Mouse (Mus musculus) gastrocnemius, postnatal 36 days (tissue): ENCODE measurements around the gene Bptf. TPM values are rescaled to one million over a fixed set of nuclear protein-coding genes. Genes with fewer than 3 reads are reported as not detected.
"Not testable (repeated sequence)": the region's sequence is repeated elsewhere in the genome, so short reads cannot be mapped to it uniquely, and the experiment has no call there.

Experiments used
- DNase-seq, 2 experiments: peaks; one replicate each; pipeline ENCODE4 v3.0.0; 2022
- intact Hi-C: fragments of 180-260 bp; cut with DNase I; formaldehyde crosslinking; loops from one replicate; pipeline ENCODE4 v1.15.1; 2025
- total RNA-seq, 2 experiments: library from RNA; stranded (reverse); gene quantifications; 2 replicates each; pipeline ENCODE4 v1.2.3; 2021

The Bptf gene
- total RNA-seq, 2 experiments from 2014 or later, result 15.9 to 18.0 TPM

DNA sequence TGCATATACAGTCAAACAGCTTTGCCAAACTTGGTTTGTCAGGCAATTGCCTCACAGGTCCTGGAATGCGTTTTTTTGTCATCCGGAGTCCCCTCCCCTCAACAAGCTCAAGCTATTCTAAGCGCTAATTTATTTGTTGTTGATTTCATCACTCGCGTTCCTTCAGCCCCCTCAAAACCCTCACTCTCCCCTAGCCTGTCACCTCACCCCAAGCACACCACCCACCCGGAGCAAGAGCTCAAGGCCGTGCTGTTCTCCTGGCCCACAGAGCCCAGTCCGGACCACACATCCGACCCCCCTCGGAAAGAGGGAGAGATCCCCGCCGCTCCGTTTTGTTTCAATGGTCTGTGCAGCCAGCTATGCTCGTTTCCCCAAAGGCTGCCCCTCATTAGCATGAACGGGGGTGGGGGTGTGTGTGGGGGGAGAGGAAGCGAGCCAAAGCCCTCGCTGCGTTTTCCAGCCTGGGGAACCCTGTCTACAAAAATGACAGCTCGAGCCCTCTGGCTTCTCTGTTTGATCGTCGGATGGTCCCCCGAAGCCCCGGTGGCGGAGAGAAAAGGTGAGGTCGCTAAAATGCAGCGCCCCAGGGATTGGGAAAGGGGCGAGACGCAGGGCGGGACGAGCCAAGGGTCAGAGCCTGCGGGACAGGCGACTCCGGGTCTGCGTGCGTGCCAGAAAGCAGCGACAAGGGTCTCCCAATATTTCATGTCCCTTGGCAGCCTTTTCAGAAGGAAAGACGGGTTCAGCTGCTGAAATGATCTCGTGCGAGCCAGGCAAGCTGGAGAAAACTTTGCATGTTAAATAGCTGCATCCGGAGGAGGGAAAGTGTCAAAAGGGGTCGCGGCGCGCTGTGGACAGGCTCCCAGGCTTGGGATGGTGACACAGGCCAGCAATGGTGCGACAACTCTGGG is 106.3 kb downstream of the Bptf start, which contains the start of gene 1810010H24Rik:
1810010H24Rik (plus strand) TSS at position 271 of the 911 bp plus-strand sequence.
- intact Hi-C loops, result no loop called here
- peak in 1 of 2 experiments; percentile 37 for DNase-seq

DNA sequence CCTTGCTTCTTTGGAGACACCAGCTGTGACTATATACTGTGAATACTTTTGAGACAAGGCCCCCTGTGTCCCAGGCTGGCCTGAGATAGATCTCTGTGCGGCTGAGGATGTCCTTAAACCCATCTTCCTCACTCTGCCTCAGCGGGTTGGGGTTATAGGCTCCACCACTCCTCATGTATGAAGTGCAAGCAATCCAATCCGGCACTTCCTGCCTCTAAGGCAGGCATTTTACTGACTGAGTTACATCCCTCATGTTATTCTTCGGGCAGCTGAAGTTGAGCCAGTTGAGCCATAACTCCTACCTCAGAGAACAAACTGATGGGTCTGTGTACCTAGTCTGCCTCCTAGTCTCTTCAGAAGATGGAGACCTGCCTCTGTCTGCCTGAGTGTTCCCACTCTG is 107.5 kb downstream of the Bptf start:
- intact Hi-C loops, result no loop called here
- DNase-seq, result no peak

DNA sequence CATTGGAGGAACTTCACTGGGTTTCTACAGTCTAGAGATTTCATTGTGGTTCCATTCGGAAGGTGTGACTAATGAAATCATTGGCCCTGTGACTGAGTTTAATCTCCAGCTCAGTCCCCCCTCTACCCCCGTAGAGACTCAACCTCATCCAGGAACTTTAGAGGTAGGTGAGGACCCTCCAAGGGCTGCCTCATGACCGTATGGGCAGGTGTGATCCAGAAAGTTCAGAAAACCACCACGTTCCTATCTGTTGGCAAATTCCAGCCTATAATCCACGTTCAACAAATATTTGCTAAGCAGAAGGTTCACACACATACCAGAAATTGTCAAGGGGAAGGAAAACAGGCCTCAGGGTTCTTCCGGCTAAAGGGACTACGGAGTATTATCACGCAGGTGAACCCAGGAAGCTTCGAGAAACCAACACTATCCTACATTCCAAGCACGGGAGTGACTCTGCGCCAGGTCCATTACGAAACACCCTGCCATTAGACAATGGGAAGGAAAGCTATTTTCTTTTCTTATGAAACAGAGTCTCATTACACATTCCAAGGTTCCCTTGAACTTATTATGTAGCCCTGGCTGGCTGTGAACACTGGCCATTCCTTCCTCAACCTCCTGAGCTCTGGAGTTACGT is 109.8 kb downstream of the Bptf start:
- intact Hi-C loops, result no loop called here
- DNase-seq, result no peak

DNA sequence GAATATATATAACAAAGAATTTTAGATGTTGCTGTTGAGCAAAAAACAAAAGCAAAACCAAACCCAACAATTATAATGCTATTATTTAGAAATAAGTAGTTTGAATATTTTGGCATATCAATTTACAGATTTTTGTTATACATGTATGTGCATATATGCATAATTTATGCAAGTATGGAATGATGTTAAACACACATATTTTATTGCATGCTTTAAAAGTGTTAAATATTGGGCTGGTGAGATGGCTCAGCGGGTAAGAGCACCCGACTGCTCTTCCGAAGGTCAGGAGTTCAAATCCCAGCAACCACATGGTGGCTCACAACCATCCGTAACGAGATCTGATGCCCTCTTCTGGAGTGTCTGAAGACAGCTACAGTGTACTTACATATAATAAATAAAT is 112.2 kb downstream of the Bptf start:
- intact Hi-C loops, result not testable (repeated sequence)

DNA sequence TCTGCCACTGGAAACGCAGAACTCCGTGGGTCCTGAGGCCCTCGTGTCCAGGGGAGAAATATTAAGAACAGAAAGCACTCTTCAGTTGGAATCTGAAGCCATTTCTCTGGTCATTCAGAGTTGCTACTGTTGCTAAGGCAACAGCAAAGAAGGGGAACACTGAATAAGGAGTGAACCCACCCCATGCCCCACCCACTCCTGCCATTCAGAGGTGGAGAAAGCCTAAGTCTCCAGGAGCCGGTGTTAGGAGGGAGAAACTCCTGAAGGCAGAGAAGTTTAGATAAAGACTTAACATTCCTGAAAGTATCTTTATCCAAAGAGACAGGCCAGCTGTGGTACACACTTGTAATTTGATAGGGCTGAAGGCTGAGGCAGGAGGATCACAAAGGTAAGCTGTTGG is 112.6 kb downstream of the Bptf start:
- intact Hi-C loops, result no loop called here
- DNase-seq, result no peak

More for the DNA sequence above, 112.2 kb downstream of the Bptf start:
- not testable (repeated sequence) for DNase-seq

DNA sequence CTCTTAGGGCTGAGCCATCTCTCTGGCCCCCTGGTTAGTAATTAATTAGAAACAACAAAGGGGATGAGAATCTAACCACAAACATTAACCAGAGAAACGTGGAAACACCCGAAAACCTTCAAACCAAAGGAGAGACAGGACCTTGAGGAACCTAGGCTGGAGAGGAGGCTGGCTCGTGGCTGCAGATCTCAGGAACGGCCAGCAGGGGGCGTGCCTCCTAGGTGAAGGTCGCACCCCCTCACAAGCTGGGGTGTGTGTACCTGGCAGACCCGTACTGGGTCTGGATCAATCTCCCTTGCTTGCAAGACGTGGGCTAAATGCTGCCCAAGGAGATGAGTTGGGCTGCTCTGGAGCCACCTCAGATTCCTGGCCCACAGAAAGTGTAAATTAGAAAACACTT is 113.3 kb downstream of the Bptf start:
- intact Hi-C loops, result no loop called here

DNA sequence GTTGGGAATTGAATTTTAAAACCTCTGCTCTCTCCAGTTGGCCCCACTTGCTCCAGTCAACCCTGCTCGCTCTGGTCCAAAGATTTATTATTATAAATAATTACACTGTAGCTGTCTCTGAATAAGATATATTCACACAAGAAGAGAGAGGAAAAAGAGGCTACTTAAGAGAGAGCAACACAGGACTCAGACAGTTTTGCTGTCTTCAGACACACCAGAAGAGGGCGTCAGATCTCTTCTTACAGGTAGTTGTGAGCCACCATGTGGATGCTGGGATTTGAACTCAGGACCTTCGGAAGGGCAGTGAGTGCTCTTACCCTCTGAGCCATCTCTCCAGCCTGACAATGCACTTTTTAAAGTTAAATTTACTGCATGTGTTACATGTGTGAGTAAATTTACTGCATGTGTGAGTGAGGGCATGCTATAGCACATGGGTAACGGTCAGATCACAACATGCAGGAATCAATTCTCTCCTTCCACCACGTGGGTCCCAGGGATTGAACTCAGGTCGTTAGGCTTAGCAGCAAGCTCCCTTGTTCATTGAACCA is 114.5 kb downstream of the Bptf start:
- no peak for DNase-seq
- intact Hi-C loops, result no loop called here

More for the DNA sequence above, 113.3 kb downstream of the Bptf start:
- no peak for DNase-seq

DNA sequence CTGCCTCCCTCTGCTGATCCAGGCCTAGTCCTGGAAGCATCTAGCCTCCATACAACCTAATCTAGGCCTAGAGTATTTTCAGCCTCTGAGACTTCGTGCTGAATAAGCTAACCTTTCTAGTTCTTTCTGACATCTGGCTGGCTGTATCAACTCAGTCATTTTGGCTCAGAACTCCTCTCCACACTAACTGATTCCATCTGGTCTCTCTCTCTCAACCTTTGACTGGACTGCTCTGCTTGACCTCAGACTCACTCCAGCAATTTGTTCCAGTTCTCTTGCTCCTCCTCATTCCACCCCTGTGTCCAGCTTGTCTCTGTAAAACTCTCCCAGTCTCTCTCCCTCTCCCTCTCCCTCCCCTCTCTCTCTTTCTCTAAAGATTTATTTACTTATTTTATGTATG is 115.0 kb downstream of the Bptf start:
- DNase-seq, result no peak
- intact Hi-C loops, result no loop called here

DNA sequence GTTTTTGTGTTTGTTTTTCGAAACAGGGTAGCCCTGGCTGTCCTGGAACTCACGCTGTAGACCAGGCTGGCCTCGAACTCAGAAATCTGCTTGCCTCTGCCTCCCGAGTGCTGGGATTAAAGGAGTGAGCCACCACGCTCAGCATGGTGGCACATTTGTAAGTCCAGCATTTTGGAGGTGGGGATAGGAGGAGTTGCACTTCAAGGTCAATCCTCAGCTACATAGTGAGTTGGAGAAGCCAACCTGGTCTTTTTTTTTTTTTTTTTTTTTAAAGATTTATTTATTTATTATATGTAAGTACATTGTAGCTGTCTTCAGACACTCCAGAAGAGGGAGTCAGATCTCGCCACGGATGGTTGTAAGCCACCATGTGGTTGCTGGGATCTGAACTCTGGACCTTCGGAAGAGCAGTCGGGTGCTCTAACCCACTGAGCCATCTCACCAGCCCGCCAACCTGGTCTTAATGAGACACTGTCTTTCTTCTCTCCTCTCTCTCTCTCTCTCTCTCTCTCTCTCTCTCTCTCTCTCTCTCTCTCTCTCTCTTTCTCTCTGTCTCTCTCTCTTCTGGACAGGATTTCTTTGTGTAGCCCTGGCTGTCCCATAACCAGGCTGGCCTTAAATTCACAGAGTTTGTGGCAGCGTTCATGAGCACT is 116.3 kb downstream of the Bptf start:
- intact Hi-C loops, DNase-seq: not testable (repeated sequence)

DNA sequence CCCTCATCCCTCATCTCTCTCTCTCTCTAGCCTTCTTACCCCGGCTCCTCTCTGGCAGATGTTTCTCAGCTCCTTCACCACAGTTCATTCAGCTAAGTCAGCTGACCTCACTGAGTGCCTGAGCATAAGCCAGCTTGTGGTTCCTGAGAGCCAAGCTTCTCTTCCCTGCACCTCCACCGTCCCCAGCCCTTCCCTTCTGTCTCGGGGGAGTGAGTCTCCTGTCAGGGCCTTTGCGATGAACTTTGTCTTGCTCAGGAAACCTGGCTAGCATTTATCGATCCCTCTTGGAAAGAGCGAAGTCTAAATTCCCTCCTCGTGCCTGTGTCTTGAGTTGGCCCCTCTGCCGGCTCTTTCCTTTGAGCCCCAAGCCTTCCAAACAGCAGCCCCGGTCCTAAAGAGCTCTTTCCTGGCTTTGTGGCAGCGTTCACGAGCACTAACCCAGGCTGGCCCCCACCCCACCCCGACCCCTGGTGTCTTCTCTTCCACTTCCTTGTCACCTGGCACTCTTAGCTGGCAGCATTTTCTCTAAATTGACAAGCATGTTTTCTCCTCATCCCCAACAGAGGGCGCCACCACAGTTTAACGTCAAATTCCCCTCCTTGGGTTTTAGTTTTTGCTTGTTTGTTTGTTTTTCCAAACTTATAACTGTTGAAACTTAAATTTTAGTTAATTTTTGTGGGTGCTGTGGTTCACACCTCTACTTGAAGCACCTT is 117.2 kb downstream of the Bptf start:
- no peak for DNase-seq
- intact Hi-C loops, result no loop called here

DNA sequence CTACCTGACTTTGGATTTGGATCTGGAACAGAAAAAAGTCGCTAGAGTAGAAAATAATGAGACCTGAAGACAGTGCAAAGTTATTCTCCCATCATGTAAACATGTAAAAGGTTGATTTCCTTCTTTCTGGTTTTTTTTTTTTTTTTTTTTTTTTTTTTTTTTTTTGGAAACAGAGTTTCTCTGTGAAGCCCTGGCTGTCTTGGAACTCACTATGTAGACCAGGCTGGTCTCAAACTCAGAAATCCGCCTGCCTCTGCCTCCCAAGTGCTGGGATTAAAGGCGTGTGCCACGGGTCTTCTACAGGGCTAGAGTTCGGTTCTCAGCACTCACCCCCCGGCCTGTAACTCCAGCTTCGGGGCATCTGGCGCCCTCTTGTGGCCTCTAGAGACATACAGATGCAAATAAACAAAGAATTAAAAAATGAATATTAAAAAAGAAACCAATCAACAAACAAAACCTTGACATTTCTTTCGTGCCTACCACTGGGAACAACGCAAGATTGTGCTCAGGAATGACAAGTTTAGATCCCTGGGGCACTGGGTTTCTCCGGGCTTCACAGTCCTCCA is 117.8 kb downstream of the Bptf start:
- intact Hi-C loops, result no loop called here
- DNase-seq, result no peak

DNA sequence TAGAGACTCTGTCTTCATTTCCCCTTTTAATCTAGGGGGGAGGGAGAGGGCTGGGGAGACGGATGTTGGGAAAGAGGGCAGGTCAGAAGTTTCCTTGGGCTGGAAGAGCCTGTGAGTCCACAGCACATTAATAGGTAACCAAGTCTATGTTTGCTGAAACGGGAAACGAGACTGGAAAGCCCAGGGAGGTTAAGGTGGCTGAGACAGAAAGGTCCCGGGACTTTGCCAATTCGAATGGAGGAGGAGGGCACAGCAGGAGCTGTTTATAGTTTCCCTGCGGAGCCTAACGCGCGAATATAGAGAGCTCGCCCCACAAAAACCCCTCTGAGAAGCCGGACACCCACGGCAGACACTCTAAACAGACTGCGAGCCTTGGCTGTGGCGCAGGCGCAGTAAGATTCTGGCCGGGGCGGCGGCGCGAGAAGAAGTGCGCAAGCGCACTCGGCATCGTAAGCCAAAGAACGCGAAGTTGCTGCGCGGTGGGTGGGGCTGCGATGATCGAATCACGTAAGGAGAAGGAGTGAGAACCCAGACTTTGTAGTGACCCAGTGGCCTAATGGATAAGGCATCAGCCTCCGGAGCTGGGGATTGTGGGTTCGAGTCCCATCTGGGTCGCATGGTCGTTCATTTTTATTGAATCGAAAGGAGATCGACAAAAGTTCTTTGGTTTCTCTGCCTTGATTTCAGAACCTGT is 119.5 kb downstream of the Bptf start:
- intact Hi-C loops, result no loop called here
- peak; percentile 96 to 99 for DNase-seq

DNA sequence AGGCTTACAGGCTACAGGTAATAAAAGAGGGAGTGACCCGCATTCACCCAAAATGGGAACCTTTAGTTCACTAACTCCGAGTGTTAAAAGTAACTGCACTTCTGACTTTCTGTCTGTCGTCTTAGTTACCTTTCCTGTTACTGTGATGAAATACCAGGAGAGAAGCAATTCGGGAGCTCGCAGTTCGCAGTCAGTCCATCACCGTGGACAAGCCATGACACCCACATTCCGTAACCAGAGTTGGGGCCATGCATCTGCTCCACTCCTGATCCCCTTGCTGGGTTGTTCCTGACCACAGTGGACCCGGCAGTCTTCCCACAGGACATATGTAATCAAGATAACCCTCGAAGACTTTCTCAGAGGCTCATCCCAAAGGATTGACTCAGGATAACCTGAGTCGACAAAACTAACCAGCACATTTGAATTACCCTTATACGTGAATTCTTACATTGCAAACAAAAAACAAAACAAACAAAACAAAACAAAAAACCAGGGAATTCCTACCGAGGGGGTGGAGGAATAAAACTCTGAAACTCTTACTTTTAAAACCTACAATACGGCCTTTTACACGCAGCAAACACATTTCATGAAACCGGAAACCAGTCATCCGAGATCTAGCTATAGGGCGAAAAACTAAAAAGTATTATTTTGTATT is 120.1 kb downstream of the Bptf start:
- intact Hi-C loops, result no loop called here
- no peak for DNase-seq

DNA sequence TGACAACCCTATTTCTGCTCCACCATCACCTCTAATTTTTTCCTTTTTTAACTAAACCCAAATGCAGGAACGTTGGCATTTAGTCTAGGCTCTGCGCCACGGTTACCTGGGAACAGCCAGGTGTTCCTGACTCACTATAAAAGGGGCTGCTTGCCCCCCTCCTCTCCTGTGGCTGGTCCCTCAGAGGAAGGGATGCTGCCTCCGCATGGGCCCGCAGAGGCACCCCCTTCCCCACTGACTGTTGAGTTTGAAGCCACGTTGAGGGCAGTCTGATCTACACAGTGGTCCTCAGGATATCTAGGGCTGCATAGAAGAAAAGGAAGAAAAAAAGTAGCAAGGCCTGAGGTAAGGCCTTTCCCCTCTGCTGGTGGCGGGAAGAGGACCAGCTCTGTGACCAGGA is 120.8 kb downstream of the Bptf start:
- intact Hi-C loops, result no loop called here

DNA sequence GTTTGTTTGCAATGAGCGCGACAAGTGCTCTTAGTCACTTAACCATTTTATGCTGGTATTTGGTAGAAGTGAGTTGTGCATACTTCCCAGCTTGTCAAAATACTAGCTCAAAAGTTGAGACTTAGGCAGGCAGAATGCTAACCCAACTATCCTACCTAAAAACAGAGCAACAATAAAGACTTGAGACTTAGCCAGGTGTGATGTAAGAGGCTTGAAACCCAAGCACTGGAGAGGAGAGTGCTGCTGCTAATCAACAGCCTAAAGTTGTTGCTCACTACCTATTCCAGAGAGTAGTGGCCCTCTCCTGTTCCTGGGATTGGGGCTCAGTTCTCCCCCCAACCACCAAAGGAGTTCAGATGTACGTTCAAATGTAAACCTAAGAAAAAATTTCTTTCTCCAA is 121.5 kb downstream of the Bptf start:
- no peak for DNase-seq
- intact Hi-C loops, result no loop called here

More for the DNA sequence above, 120.8 kb downstream of the Bptf start:
- DNase-seq, result no peak

DNA sequence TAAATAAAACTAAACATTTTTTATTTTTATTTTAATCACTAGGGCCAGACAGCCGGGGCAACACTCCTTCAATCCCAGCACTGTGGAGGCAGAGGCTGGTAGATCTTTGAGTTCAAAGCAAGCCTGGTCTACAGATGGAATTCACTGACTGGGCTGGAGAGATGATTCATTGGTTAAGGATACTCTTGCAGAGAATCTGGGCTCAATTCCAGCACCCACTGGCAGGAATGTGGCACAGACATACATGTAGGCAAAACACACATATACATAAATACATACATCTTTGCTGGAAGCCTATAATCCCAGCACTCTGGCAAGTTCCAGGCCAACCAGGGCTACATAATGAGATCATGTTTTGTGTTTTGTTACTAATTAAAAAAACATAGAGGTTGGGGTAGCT is 126.4 kb downstream of the Bptf start:
- intact Hi-C loops, result no loop called here
- no peak for DNase-seq

DNA sequence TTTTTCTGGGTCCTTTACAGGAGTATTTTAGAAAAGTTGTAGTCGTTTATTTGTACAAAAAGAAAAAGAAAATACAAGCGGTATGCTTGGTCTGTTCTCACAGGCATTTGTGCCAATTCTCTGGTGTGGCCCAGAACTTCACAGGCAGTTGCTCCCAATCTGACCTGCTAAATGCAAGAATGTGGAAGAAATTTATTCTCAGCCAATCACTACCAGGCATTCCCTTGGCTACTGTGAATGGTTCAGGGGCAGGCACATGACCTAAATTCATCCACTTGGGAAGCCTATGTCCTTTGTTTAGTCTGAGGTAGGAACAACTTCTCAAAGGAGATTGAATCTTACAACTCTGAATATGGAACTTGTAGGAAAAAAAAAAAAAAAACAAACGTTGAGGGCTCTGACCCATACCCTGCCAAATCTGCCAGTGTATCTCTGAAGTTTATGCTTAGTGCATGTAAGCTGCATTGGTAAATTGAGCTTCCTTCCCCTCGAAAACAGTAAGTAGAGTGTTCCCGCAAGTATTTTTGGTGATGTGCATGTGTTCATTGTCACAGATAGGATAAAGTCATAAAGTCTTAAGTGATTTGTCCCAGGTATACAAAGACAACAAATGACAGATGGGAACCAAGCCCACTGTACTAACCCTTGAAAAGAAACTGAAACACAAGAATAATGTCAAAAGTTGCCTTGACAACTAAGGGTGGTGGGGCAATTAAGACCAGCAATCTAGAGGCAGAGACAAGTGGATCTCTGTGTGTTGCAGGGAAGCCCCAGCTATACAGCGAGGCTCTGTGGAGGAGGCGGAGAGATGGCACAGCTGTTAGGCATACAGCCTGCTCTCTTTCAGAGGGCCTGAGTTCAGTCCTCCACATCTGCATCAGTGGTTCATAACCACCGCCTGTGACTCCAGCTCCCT is 129.9 kb downstream of the Bptf start:
- intact Hi-C loops, result no loop called here
- DNase-seq, result no peak
